Mouse (Mus musculus) B cell, adult 67 days (primary cell): Measurements from ENCODE around the gene Nr2e3. TPM values are rescaled to one million over a fixed set of nuclear protein-coding genes. Genes with fewer than 3 reads are reported as not detected.

Experiments
- total RNA-seq, 2 experiments: library from RNA; stranded (reverse); gene quantifications; 4 replicates each; pipeline ENCODE4 v1.2.4; 2023

Nr2e3 gene
- not detected for total RNA-seq

GRCm38 (mm10) chr9:59960559-59960958 is at the start of gene Nr2e3:
Gene Nr2e3 (minus strand): TSS chr9:59960659.

Other genes starting within 250 kb of the Nr2e3 start
- gene Senp8, start 209.9 kb downstream of the Nr2e3 start, total RNA-seq = 1 to 10 TPM; 2.9 to 3.8 TPM
- gene Myo9a, start 209.8 kb downstream of the Nr2e3 start, total RNA-seq = 10 to 100 TPM; 16.7 to 21.8 TPM